Mouse (Mus musculus) adrenal gland, postnatal 0 days (tissue): ENCODE results near the gene Olfr71. TPM values are rescaled to one million over a fixed set of nuclear protein-coding genes. Genes with fewer than 3 reads are reported as not detected.

Experiments
- polyA plus RNA-seq: library from polyadenylated mRNA; unstranded; fragments of >200 nt; fragmentation: Nextera tagmentation; extraction: Ambion mirVana; gene quantifications from 2 replicates; pipeline ENCODE4 v1.2.1, GENCODE M21; 2015

Gene Olfr71
- polyA plus RNA-seq = not detected in 2 replicates

DNA sequence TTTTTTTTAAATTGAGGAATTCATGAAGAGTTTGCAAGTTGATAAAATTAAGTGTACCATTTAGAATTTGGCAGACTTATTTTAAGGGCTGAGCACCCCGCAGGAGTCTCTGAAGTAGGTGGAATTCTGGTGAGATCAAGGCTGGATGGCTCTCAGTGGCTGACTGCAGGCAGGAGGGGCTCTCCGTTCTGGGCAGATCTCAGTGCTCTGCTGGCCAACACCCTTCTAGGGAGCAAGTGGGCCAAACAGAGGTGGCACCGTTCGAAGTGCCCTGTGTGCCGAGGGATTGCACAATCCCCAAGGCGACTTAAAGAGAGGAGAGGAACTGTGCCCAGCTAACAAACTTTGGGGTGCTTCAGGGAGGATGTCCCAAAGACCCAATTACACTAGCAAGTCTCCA is at the start of gene Olfr71:
Olfr71 (minus strand) TSS at position 387 of the 400 bp plus-strand sequence.

DNA sequence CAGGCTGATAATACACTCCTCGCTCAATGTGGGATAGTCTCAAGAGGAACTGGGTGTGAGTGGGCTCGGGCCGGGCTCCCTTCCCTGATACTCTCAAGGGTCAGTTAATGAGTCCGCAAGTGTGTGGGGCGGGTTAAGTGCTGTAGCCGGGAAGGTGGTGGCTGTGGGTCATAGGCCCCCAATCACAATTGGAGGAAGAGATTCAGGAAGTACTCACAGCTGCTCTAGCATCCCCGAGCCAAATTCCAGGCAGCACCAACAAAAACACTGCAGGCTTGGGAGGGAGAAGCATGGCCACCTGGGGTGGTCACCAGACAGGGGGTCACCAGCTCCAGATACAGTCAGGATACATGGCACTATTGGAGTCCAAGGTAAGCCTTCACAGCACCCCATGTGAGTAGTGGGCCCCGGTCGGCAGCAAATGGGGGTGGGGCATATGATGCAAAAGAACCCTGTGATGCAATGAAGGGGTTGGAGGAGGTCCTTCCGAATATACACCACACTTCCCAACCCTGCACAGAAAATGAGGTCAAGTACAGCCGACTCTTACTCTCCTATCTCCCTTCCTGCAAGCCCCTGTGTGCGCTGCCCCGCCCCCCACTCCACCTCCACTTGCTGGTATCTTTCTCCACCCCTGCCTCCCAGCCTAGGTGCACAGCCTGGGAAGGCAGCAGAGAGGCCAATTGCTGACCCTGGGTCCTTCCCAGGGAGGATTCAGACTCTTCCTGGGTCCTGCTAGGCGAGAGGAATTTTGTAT is 19.9 kb upstream of the Olfr71 start, which contains the start of gene Spaar:
Spaar (plus strand) TSS at position 241 of the 757 bp plus-strand sequence.

DNA sequence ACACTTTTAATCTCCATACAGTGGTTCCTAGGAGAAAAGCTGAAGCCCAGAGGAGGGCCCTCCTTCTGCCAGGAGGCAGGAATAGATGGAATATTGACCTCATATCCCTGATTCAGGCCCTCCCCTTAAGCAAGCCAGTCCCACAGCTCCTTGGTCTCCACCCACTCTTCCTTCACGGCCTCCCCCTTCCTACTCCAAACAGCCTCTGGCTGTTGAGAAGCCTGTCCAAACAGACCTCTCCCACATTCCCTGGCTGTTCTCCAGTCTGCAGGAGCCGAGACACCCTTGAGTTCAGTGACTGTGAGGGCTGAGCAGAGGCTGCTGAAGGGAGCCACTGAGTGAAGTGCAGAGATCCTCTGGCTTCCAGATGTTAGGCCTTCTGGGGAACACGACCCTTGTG is 16.9 kb upstream of the Olfr71 start, which contains the start of gene Hrct1:
Hrct1 (plus strand) TSS at position 194 of the 400 bp plus-strand sequence.

GRCm38 (mm10) chr4:43700707-43701106 is 9.3 kb downstream of the Olfr71 start, which contains the start of gene Olfr70:
Olfr70 (minus strand) TSS chr4:43700807.

GRCm38 (mm10) chr4:43668782-43669427 is 41.1 kb downstream of the Olfr71 start, which contains the start of the genes Tmem8b and Fam221b:
Tmem8b (plus strand) TSS chr4:43668971.
Fam221b (minus strand) TSS chr4:43669145.

GRCm38 (mm10) chr4:43656339-43657109 is 53.5 kb downstream of the Olfr71 start, which contains the start of gene Hint2:
Hint2 (minus strand) TSS chr4:43656466.

Other genes starting within 250 kb of the Olfr71 start
- 0.41 TPM in 1 of 2 replicates, not detected in the other for gene Sit1, start 226.5 kb downstream of the Olfr71 start, polyA plus RNA-seq
- 127 and 185 TPM in 2 replicates for gene Ccdc107, start 217.4 kb downstream of the Olfr71 start, polyA plus RNA-seq
- 6.2 and 8.6 TPM in 2 replicates for gene Arhgef39, start 210.6 kb downstream of the Olfr71 start, polyA plus RNA-seq
- gene Car9, start 203.3 kb downstream of the Olfr71 start, polyA plus RNA-seq = 2.2 and 3.2 TPM in 2 replicates
- 81.1 and 120 TPM in 2 replicates for gene Tpm2, start 186.5 kb downstream of the Olfr71 start, polyA plus RNA-seq
- gene Creb3, start 147.9 kb downstream of the Olfr71 start, polyA plus RNA-seq = 167 and 207 TPM in 2 replicates
- 67.9 and 68.8 TPM in 2 replicates for gene Tln1, start 147.6 kb downstream of the Olfr71 start, polyA plus RNA-seq
- 12.4 and 20.5 TPM in 2 replicates for gene Rgp1, start 131.5 kb downstream of the Olfr71 start, polyA plus RNA-seq
- gene Gba2, start 131.4 kb downstream of the Olfr71 start, polyA plus RNA-seq = 9.6 and 13.0 TPM in 2 replicates
- 1.9 and 2.8 TPM in 2 replicates for gene Msmp, start 125.8 kb downstream of the Olfr71 start, polyA plus RNA-seq
- 11.2 and 13.3 TPM in 2 replicates for gene Npr2, start 78.3 kb downstream of the Olfr71 start, polyA plus RNA-seq
- 0.72 and 0.92 TPM in 2 replicates for gene Spag8, start 56.7 kb downstream of the Olfr71 start, polyA plus RNA-seq
- gene Hint2, start 53.8 kb downstream of the Olfr71 start, polyA plus RNA-seq = 236 and 326 TPM in 2 replicates
- 3.6 and 4.9 TPM in 2 replicates for gene Tmem8b, start 41.3 kb downstream of the Olfr71 start, polyA plus RNA-seq
- 2.9 and 3.1 TPM in 2 replicates for gene Fam221b, start 41.1 kb downstream of the Olfr71 start, polyA plus RNA-seq
- not detected in 2 replicates for gene Olfr70, start 9.4 kb downstream of the Olfr71 start, polyA plus RNA-seq
- gene Hrct1, start 16.9 kb upstream of the Olfr71 start, polyA plus RNA-seq = 3.9 and 4.3 TPM in 2 replicates
- gene Spaar, start 19.8 kb upstream of the Olfr71 start, polyA plus RNA-seq = 0.60 and 1.2 TPM in 2 replicates
- not detected in 2 replicates for gene Olfr159, start 60.8 kb upstream of the Olfr71 start, polyA plus RNA-seq
- gene Olfr156, start 113.6 kb upstream of the Olfr71 start, polyA plus RNA-seq = not detected in 2 replicates
- gene Olfr157, start 129.9 kb upstream of the Olfr71 start, polyA plus RNA-seq = not detected in 2 replicates
- not detected in 2 replicates for gene Olfr155, start 141.3 kb upstream of the Olfr71 start, polyA plus RNA-seq
- 15.1 and 19.8 TPM in 2 replicates for gene Reck, start 165.3 kb upstream of the Olfr71 start, polyA plus RNA-seq
- gene Glipr2, start 247.1 kb upstream of the Olfr71 start, polyA plus RNA-seq = 33.2 and 43.1 TPM in 2 replicates